13 mouse cellular contexts compared by ENCODE assay signal in genomic region chr1:125466621-125467257, GRCm38 (mm10). TPM values are rescaled to one million over a fixed set of nuclear protein-coding genes. Genes with fewer than 3 reads are reported as not detected.
DNase-seq lines count a peak whose midpoint lies in the region; ATAC-seq and TF ChIP-seq lines count a peak whose summit lies in the region.
"Had no signal": no experiment of that assay in that cellular context is flagged by ENCODE, and none has a peak within 500 bp of the region (broad histone marks: within the 10 kb centered on the region; RNA-seq: fewer than 3 reads in every experiment).

No protein-coding gene starts in this region.

- H3K27me3 ChIP-seq in liver, adult 2 months (ENCODE audit: control insufficient read depth, insufficient read depth, low read length): no peaks in the 10 kb centered on the region
- no peaks in the 10 kb centered on the region for H3K27me3 ChIP-seq in liver, embryonic 12.5 days (replicated peaks)
- H3K27me3 ChIP-seq in liver, embryonic 16.5 days (ENCODE audit: control insufficient read depth, insufficient read depth, low read depth, low read length): no peaks in the 10 kb centered on the region
- H3K27me3 ChIP-seq: forebrain, embryonic 13.5 days; intestine, embryonic 15.5 days had no signal

- intact Hi-C loops in heart, postnatal 10 days (cut with DNase I): no loop called here

- no peaks in the 10 kb centered on the region for H3K79me2 ChIP-seq in liver, adult 2 months (ENCODE audit: control insufficient read depth, insufficient read depth, low read length)

- peak overlapping the region; percentile 44; the same call in 1 of the 2 replicates for H3K27ac ChIP-seq in liver, adult 2 months (replicated peaks; ENCODE audit: insufficient read depth, low read depth, low read length)
- H3K27ac ChIP-seq in liver, embryonic 12.5 days: no peak overlapping the region
- H3K27ac ChIP-seq in liver, embryonic 16.5 days (ENCODE audit: low read length): peak overlapping the region; percentile 31; the same call in 1 of the 2 replicates
- no peak overlapping the region for H3K27ac ChIP-seq in layer of hippocampus, adult 2 months
- H3K27ac ChIP-seq: forebrain, embryonic 13.5 days; heart, adult 2 months; intestine, embryonic 15.5 days had no signal

- TF ChIP-seq CTCF in liver, adult 2 months (IDR thresholded peaks at IDR 0.05; ENCODE audit: low read depth, low read length): no peak
- no peak for TF ChIP-seq CTCF in layer of hippocampus, adult 2 months (conservative IDR thresholded peaks at IDR 0.05)

- ATAC-seq in liver, embryonic 12.5 days: no peak
- ATAC-seq in liver, embryonic 16.5 days (ENCODE audit: low read depth): no peak
- ATAC-seq in monocyte, adult 5-6 weeks (replicated peaks; ENCODE audit: insufficient number of reproducible peaks, low FRiP score, low TSS enrichment, poor library complexity, severe bottlenecking): peak; percentile 83
- ATAC-seq: forebrain, embryonic 13.5 days; intestine, embryonic 15.5 days had no signal

- H3K4me2 ChIP-seq in liver, embryonic 12.5 days: no peak overlapping the region
- no peak overlapping the region for H3K4me2 ChIP-seq in liver, embryonic 16.5 days (ENCODE audit: low read depth, low read length)
- H3K4me2 ChIP-seq: forebrain, embryonic 13.5 days; intestine, embryonic 15.5 days had no signal

- no peak for TF ChIP-seq POLR2A in liver, adult 2 months (IDR thresholded peaks at IDR 0.05; ENCODE audit: extremely low read depth, insufficient read depth, low read length)

- H3K4me1 ChIP-seq in liver, adult 2 months (ENCODE audit: control insufficient read depth, insufficient read depth, low read length): no peaks in the 10 kb centered on the region
- no peaks in the 10 kb centered on the region for H3K4me1 ChIP-seq in liver, embryonic 12.5 days
- no peaks in the 10 kb centered on the region for H3K4me1 ChIP-seq in liver, embryonic 16.5 days (ENCODE audit: control insufficient read depth, low read depth, low read length)
- H3K4me1 ChIP-seq: forebrain, embryonic 13.5 days; intestine, embryonic 15.5 days had no signal

- no peak overlapping the region for H3K4me3 ChIP-seq in liver, adult 2 months (ENCODE audit: insufficient read depth, low read depth, low read length)
- no peak overlapping the region for H3K4me3 ChIP-seq in liver, embryonic 12.5 days
- H3K4me3 ChIP-seq in liver, embryonic 16.5 days (ENCODE audit: low read depth, low read length): no peak overlapping the region
- no peak overlapping the region for H3K4me3 ChIP-seq in layer of hippocampus, adult 2 months
- H3K4me3 ChIP-seq: forebrain, embryonic 13.5 days; heart, adult 2 months; intestine, embryonic 15.5 days had no signal

- 70% methylated on average over 10 of the region's 10 CpGs for WGBS in liver, adult 2 months
- 21% methylated on average over 10 of the region's 10 CpGs for WGBS in liver, embryonic 12.5 days (ENCODE audit: insufficient replicate concordance)
- WGBS in liver, embryonic 16.5 days (ENCODE audit: insufficient replicate concordance): 16% methylated on average over 10 of the region's 10 CpGs

- no peaks in the 10 kb centered on the region for H3K36me3 ChIP-seq in liver, adult 2 months (ENCODE audit: control insufficient read depth, insufficient read depth, low read length)
- no peaks in the 10 kb centered on the region for H3K36me3 ChIP-seq in liver, embryonic 12.5 days
- no peaks in the 10 kb centered on the region for H3K36me3 ChIP-seq in liver, embryonic 16.5 days (ENCODE audit: control insufficient read depth, insufficient read depth)
- H3K36me3 ChIP-seq: intestine, embryonic 15.5 days had no signal

- no peaks in the 10 kb centered on the region for H3K9me3 ChIP-seq in liver, embryonic 12.5 days (replicated peaks)
- H3K9me3 ChIP-seq in liver, embryonic 16.5 days (replicated peaks; ENCODE audit: control insufficient read depth, low read length): no peaks in the 10 kb centered on the region
- H3K9me3 ChIP-seq: forebrain, embryonic 13.5 days; intestine, embryonic 15.5 days had no signal

- H3K9ac ChIP-seq in liver, adult 2 months (ENCODE audit: low read depth, low read length): no peak overlapping the region
- H3K9ac ChIP-seq in liver, embryonic 12.5 days: no peak overlapping the region
- H3K9ac ChIP-seq in liver, embryonic 16.5 days (ENCODE audit: low read depth, low read length): no peak overlapping the region
- H3K9ac ChIP-seq: forebrain, embryonic 13.5 days; intestine, embryonic 15.5 days had no signal

- peak; percentile 43 for DNase-seq in liver, adult 2 months (ENCODE audit: extremely low read depth, low read depth, low spot score)
- peak; percentile 26 to 39 for DNase-seq in thymus, postnatal 36 days
- DNase-seq in left cerebral cortex, adult 8-10 months (ENCODE audit: low spot score in 2 of 2): no peak
- DNase-seq in layer of hippocampus, adult 2 months (ENCODE audit: low spot score in 2 of 2): no peak
- no peak for DNase-seq in heart, postnatal 10 days
- DNase-seq: adrenal gland, postnatal 14 days; cerebellum, postnatal 36 days had no signal

RNA-seq across cellular contexts. Expression of gene Actr3, which starts 31.2 kb away (rescaled TPM):
- 77.0 and 84.1 TPM in 2 replicates for total RNA-seq in liver, adult 2 months (2014; rRNA removed)
- polyA plus RNA-seq in liver, adult 2 months (2012; rRNA removed): 15.5 and 16.0 TPM in 2 replicates
- 169 and 177 TPM in 2 replicates for polyA plus RNA-seq in liver, embryonic 12.5 days (2016; fragmentation: Nextera tagmentation; extraction: Ambion mirVana)
- polyA plus RNA-seq in liver, embryonic 16.5 days (2015; fragmentation: Nextera tagmentation; extraction: Ambion mirVana): 123 and 126 TPM in 2 replicates
- total RNA-seq in monocyte, adult 5-6 weeks (2017): 2,047 to 2,533 TPM (median 2,184 TPM) in 3 replicates
- total RNA-seq in left cerebral cortex, adult 8-10 months (2022): 100 to 1,000 TPM; 234 to 242 (median 237) TPM
- total RNA-seq in layer of hippocampus, adult 2 months (2021): 100 to 1,000 TPM; 352 to 359 TPM
- 100 to 1,000 TPM; 270 to 287 TPM for total RNA-seq in heart, postnatal 10 days (2021)

Comparison
In these comparisons a context has a peak if more than half of its experiments do, and no peak if none do; other contexts are left out.
1. H3K27ac ChIP-seq: peak in liver, adult 2 months (single experiment) and liver, embryonic 16.5 days (single experiment); none in liver, embryonic 12.5 days (single experiment) and layer of hippocampus, adult 2 months (single experiment).
2. DNase-seq: peak in liver, adult 2 months (single experiment) and thymus, postnatal 36 days (2 of 2); none in left cerebral cortex, adult 8-10 months (0 of 2), layer of hippocampus, adult 2 months (0 of 2) and heart, postnatal 10 days (0 of 2).